Mouse (Mus musculus) spleen, postnatal 36 days (tissue): ENCODE data around the gene Arhgdia.

Source experiments
- DNase-seq, 2 experiments: peaks; one replicate each; pipeline ENCODE4 v3.0.0; 2022; ENCODE audit warnings: low spot score in 2 of 2, mixed read lengths in 1 of 2

Gene Arhgdia

DNA sequence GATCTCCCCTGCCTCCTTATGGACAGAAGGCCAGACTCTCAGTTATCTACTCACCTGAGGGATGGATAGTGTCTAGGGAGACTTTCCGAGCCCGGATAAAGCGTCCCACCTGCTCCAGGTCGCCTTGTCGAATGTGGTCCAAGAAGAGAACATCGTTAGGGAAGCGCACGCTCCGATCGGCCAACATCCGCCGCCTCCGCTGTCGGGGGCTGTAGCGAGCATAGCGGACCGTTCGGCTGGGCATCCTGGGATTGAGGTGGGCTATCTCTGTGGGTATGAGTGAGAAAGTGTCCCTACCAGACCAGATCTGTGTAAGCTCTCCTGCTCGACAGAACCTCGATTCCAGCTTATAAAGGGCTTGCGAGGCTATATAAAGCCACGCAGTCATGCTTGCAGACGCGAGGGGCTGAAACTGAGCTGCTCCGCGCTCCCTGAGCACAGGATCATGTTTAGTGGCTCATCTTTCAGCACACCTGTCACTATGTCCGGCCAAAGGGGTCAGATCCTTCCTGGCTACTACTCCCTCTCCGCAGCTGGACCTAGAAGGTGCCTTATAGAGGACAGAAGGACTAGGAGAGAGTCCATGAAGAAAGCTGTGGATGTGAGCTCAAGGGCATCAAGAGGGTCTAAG lies 30.5 kb downstream of the Arhgdia start, which contains the start of gene Ppp1r27:
Ppp1r27 (minus strand) TSS at position 323 of the 631 bp plus-strand sequence.
- DNase-seq: no peak

DNA sequence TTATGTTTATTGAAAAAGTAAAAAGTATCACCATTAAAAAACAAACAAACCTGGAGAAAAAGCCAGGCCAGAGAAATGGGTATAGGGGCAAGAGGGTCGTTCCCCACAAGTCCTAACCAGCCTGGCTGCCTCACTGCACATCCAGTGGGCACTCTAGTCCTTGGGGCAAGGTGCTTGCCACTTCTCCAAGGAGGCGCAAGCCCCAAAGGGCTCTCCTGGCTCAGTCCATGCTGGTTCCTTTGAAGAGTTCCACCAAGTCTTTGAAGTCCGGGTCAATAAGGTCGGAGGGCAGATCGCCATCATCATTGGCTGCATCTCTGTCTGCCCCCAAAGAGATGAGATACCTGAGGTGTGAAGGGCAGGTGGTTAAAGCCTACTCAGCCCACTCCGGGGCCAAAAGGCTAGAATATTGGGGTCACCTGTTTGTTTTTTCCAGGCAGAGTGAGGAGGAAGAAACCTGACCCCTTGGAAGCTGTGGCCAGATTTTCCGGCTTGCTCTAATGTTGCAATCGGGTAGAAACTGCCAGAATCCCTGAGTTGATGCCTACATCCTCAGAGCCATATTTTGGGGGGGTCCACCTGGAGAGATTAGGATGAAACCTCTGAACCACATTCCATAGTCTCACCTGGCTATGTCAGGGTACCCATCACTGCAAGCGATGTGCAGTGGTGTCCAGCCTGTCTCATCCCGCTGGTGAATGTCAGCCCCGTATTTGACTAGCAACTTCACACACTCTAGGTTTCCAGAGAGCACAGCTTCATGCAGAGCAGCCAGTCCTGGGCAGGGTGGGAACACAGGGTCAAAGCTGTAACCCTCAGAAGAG lies 31.2 kb downstream of the Arhgdia start:
- no peak for DNase-seq

DNA sequence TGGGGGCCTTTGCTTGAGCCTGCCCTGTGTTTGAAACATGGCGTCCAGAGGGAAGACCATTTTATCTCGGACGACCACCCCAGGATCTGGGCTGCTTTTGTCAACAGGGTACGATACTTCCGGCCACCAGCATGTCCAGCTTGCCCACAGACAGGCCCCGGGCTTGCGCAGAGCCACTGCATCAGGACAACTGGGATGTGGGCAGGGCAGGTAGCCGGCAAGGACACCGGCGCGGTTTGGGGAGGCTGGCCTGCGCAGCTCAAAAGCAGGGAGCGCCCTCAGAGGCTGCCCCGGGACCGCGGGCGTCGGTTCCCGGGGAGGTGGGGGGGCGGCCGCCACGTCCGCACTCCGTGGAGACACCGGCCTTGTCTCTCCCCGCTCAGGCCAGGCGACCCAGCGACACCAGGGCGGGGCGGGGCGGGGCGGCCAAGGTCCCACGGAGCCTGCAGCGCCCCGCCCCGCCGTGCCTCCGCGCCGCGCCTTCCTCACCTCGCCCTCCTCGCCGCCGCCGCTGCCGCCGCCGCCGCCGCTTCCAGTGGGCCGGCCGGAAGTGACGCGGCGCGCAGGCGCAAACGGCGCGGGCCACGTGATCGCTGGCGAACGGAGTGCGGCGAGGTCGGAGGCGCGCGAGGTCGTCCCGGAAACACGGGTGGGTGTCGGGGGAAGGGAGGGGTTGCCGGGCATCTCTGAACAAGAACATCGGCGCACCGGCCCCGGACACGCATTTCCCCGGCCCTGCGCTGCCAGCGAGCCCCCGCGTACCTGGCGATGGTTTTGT lies 32.1 kb downstream of the Arhgdia start, which contains the start of gene Mcrip1:
Mcrip1 (minus strand) TSS at position 560 of the 778 bp plus-strand sequence.
- peak; percentile 93 for DNase-seq

DNA sequence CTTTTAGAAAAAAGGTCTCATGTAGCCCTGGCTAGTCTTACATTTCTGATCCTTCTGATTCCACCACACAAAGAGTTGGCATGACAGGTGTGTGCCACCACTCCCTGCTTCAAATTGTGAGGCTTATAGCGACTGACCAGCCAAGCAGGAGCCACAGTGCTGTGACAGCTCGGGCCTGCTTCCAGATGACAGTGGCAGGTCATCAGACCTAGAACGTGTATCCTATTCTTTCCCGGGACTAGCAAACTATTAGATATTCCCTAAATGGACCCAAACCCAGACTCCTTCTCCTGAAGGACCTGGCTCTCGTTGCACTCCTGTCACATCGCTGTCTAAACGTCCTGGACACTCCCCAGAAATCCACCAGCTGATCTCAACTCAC lies 32.6 kb downstream of the Arhgdia start:
- no peak for DNase-seq

DNA sequence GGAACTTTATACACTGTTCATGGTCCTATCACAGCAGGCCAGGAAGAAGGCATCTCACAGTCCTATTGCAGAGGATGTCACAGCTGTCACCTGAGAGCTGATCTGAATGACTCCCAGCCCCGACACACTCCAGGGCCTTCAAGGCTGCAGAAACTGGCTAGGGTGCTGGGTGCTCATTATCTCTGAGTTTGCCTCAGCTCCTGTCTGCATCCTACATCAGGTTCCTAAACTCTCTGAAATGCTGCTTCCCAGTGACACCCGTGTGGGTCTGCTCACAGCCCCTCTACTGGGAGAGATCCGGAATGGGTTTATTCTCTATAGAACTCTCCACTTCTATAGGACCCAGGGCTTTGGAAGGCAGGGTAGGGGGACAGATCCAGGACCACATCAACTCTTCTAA lies 33.2 kb downstream of the Arhgdia start:
- no peak for DNase-seq

DNA sequence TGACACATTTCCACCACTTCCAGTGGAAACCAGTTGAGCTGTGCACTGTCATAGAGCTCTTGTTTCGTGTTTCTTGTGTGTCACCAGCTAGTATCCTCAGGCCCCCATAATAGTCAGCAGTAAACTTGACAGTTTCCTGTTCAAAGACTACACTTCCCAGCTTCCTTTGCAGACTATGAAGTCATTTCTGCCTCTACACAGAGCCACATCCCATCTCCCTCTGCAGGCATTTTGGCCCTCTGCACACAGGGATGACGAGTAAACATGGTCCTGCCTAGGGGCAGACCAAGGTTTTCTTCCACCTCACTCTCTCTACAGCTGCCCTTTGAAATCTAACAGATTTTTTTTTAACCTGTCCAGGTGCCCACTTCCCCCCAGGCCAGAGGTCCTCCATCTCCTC lies 34.0 kb downstream of the Arhgdia start:
- no peak for DNase-seq

- no peak for DNase-seq
Measured at GRCm38 (mm10) chr11:120545964-120546363, 35.5 kb downstream of the Arhgdia start.

DNA sequence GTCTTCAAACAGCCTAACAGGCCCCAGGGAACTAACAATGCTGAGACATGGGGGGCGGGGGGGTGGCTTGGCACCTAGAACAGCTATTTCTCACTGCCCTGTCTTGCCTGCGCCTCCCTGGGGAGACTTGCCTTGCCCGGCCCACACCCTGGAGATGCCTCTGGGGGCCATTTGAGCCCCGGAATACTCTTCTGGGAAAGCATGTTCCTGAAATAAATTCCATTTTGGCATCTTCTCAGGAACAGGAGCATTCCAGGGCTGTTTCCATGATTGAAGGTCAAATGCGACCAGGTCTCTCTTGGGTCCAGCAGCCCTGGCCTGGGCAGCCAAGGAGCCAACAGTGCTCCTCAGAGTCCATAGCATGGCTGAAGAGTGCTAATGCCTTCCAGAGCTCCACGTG lies 39.0 kb downstream of the Arhgdia start:
- no peak for DNase-seq

- DNase-seq: no peak
Measured at GRCm38 (mm10) chr11:120541907-120542306, 39.5 kb downstream of the Arhgdia start.

DNA sequence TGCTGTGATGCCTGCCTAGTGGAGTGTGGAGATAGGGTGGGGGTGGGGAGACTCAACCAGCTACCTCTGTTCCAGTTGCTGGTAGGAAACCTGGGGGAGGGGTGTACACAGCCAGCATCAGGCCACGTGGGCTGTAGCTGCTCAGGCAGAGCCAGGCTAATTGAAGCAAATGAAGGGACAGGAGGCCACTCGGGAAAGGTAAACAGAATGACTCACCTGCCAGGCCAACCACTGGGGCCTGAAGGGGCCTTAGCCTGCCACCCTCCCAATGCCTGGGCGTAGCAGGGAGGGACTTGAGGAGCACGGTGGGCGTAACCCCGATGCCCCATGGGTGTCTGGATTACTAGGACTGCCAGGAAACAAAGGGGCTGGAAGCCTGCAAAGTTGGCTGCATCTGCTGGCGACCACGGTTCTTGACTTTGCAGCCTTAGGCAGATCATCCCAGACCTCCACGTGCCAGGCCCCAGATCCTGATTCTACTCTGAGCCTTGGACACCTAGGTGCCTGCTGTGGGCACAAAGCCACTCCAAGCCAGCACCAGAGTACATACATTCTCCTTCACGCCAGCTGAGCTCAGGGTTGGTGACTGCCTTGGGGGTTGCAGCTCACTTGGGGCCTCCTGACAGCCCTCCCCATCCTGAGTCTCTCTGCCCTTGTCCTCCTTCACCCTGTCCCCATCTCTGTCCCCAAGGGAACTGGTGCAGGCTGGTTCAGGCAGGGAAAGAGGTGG lies 42.0 kb downstream of the Arhgdia start:
- DNase-seq: no peak

DNA sequence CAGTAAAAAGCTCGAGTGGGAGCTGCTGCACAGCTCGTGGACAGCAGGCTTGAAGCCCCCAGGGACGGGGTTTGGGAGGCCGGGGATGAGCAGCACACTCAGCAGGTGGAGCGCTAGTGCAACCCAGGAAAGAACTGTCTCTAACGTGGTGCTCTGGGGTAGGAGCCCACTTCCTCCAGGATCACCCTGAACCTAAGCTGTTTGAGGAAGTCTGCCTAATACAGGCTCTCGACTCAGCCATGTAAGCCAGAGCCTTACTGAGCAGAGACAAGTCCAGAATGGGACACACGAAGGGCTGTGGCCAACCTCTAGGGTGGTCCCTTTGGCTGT lies 42.5 kb downstream of the Arhgdia start:
- no peak for DNase-seq

DNA sequence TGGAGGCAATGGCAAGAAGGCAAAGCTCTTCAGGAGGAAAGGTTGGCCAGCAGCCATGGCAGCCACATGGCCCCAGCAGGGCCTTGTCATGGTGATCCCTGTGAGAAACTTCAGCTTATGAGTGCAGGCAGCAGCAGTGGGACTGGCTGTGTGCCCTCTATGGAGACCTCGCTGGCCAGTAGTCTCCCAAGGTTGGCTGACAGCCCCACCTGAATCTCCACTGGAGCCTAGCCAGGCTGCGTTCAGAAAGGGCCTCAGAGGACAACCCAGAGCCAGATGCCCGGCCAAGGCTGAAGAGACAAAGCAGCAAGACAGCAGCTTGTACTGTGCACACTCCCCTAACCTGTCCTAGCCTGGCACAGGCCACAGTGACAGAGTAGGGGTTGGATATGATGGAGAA lies 42.9 kb downstream of the Arhgdia start:
- DNase-seq: no peak

GRCm38 (mm10) chr11:120535804-120536203 lies 45.6 kb downstream of the Arhgdia start:
- no peak for DNase-seq

DNA sequence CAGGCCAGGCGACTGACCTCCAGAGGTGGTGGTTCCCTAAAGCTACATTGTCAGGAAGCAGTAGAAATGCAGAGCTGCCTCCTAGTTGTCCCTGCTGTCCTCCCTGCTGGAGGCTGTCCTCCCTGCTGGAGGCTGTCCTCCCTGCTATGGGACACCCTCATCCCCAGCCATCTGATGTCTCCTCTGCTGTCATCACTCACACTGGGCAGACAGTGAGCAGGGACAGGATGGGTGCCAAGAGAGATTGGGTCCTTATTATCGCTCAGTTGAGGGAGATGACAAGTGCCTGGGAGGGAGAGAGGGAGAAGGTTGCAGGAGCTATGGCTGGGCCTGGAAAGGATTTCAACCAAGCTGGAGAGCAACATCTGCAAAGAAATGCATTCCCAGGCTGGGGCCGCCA lies 46.3 kb downstream of the Arhgdia start:
- no peak for DNase-seq

GRCm38 (mm10) chr11:120534093-120534492 lies 47.3 kb downstream of the Arhgdia start:
- DNase-seq: no peak

- DNase-seq: no peak
Measured at GRCm38 (mm10) chr11:120531646-120532045, 49.8 kb downstream of the Arhgdia start.

GRCm38 (mm10) chr11:120530085-120530964 lies 51.1 kb downstream of the Arhgdia start, which contains the start of gene Gcgr:
Gcgr (plus strand) TSS chr11:120530699.
- DNase-seq: no peak

- no peak for DNase-seq
Measured at GRCm38 (mm10) chr11:120528903-120529302, 52.5 kb downstream of the Arhgdia start.
